Mouse (Mus musculus) heart, postnatal 14 days (tissue): ENCODE measurements around the gene Smoc2. TPM values are rescaled to one million over a fixed set of nuclear protein-coding genes. Genes with fewer than 3 reads are reported as not detected.

ENCODE experiments used
- DNase-seq, 2 experiments: peaks; one replicate each; pipeline ENCODE4 v3.0.0; 2021 to 2022
- intact Hi-C: fragments of 180-260 bp; cut with DNase I; formaldehyde crosslinking; loops from one replicate; pipeline ENCODE4 v1.15.1; 2025
- total RNA-seq, 2 experiments: library from RNA; stranded (reverse); gene quantifications; 2 replicates each; pipeline ENCODE4 v1.2.3; 2021

Gene Smoc2
- total RNA-seq, 2 experiments from 2014 or later = 43.6 to 48.6 TPM

- intact Hi-C loops = no loop called here
- DNase-seq = peak; percentile 47 to 70
Observed at GRCm38 (mm10) chr17:14397456-14397855, 118.2 kb downstream of the Smoc2 start.

GRCm38 (mm10) chr17:14398650-14399424, 119.5 kb downstream of the Smoc2 start:
- no peak for DNase-seq
- intact Hi-C loops = no loop called here

GRCm38 (mm10) chr17:14400960-14401359, 121.7 kb downstream of the Smoc2 start:
- no peak for DNase-seq
- intact Hi-C loops = no loop called here

GRCm38 (mm10) chr17:14407874-14408273, 128.6 kb downstream of the Smoc2 start:
- intact Hi-C loops = no loop called here
- no peak for DNase-seq

GRCm38 (mm10) chr17:14412460-14412859, 133.2 kb downstream of the Smoc2 start:
- intact Hi-C loops = no loop called here
- no peak for DNase-seq

- DNase-seq = no peak
- intact Hi-C loops = no loop called here
Observed at GRCm38 (mm10) chr17:14414511-14414910, 135.2 kb downstream of the Smoc2 start.

GRCm38 (mm10) chr17:14420460-14421046, 141.2 kb downstream of the Smoc2 start:
- DNase-seq = peak; percentile 43 to 59
- intact Hi-C loops = no loop called here

GRCm38 (mm10) chr17:14426481-14426880, 147.2 kb downstream of the Smoc2 start:
- DNase-seq = no peak
- intact Hi-C loops = no loop called here

- DNase-seq = no peak
- intact Hi-C loops = no loop called here
Observed at GRCm38 (mm10) chr17:14434717-14435116, 155.4 kb downstream of the Smoc2 start.

GRCm38 (mm10) chr17:14445611-14446010, 166.3 kb downstream of the Smoc2 start:
- intact Hi-C loops = no loop called here
- no peak for DNase-seq

- intact Hi-C loops = no loop called here
- DNase-seq = no peak
Observed at GRCm38 (mm10) chr17:14447275-14447674, 168.0 kb downstream of the Smoc2 start.

Other genes starting within 250 kb of the Smoc2 start
- gene Gm7358, start 220.0 kb upstream of the Smoc2 start, total RNA-seq = not detected
- gene Dact2, start 75.2 kb upstream of the Smoc2 start, total RNA-seq = 1 to 10 TPM; 1.9 to 2.5 TPM